8 mouse cellular contexts compared by ENCODE assay signal in the genomic region with DNA sequence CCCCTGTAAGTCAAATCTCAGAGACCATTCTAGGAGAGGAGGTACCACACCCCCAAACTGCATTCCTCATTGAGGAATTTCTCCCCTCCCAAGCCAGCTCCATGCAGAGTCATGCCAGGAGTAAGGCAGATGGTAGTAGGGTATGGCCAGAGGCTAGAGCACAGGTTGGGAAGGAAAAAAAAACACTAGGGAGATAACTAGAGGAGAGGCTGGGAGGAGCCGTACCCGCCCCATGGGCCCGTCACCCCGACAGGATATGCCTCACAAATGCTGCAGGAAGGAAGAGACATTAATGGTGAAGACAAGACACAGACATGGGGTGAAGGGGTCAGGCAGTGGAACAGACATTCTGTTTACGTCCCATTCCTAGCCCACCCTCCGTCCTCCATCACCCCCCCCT. TPM values are rescaled to one million over a fixed set of nuclear protein-coding genes. Genes with fewer than 3 reads are reported as not detected.
DNase-seq lines count a peak whose midpoint lies in the region; ATAC-seq and TF ChIP-seq lines count a peak whose summit lies in the region.

No protein-coding gene starts in this region.

- H3K9me3 ChIP-seq in forebrain, embryonic 15.5 days, result no peaks in the 10 kb centered on the region
- H3K9me3 ChIP-seq in kidney, embryonic 16.5 days (ENCODE audit: low read length), result no peaks in the 10 kb centered on the region

- H3K4me2 ChIP-seq in forebrain, embryonic 15.5 days (replicated peaks), result peak overlapping the region; percentile 72; the same call in 1 of the 2 replicates
- H3K4me2 ChIP-seq in kidney, embryonic 16.5 days (replicated peaks; ENCODE audit: low read depth, low read length), result peak overlapping the region; percentile 64

- peaks cover 36% of the 10 kb centered on the region for H3K36me3 ChIP-seq in spleen, adult 2 months (ENCODE audit: control insufficient read depth, insufficient read depth, low read length)
- H3K36me3 ChIP-seq in forebrain, embryonic 15.5 days, result peaks cover 51% of the 10 kb centered on the region
- peaks cover 46% of the 10 kb centered on the region for H3K36me3 ChIP-seq in kidney, embryonic 16.5 days (ENCODE audit: insufficient read depth, low read length)

- TF ChIP-seq POLR2A in spleen, adult 2 months (IDR thresholded peaks at IDR 0.05; ENCODE audit: low read depth, low read length), result no peak

- H3K9ac ChIP-seq in forebrain, embryonic 15.5 days (replicated peaks), result 0 out of 2 replicates have a peak overlapping the region, but pooled peaks have one; percentile 1
- peak overlapping the region; percentile 88 for H3K9ac ChIP-seq in kidney, embryonic 16.5 days (replicated peaks; ENCODE audit: low read length)

- DNase-seq in spleen, adult 2 months (ENCODE audit: low read depth in 1 of 2, low spot score in 2 of 2), result no peak
- DNase-seq in spleen, postnatal 4 days (ENCODE audit: low spot score in 2 of 2), result no peak
- peak; percentile 62 for DNase-seq in lung, postnatal 25 days (ENCODE audit: low spot score)
- DNase-seq in right cerebral cortex, postnatal 4 days, result no peak
- no peak for DNase-seq in thymus, postnatal 0 days (ENCODE audit: low spot score)
- DNase-seq in urinary bladder, postnatal 10 days (ENCODE audit: low spot score), result no peak

- H3K27ac ChIP-seq in spleen, adult 2 months (ENCODE audit: insufficient read depth, low read length), result peak overlapping the region; percentile 85
- H3K27ac ChIP-seq in forebrain, embryonic 15.5 days (replicated peaks), result peak overlapping the region; percentile 31; the same call in 1 of the 2 replicates
- peak overlapping the region; percentile 98 for H3K27ac ChIP-seq in kidney, embryonic 16.5 days (ENCODE audit: low read length)

- H3K4me3 ChIP-seq in spleen, adult 2 months (ENCODE audit: extremely low read depth, insufficient read depth, insufficient read length), result no peak overlapping the region; the same call in 1 of the 2 replicates
- H3K4me3 ChIP-seq in forebrain, embryonic 15.5 days, result no peak overlapping the region
- H3K4me3 ChIP-seq in kidney, embryonic 16.5 days (ENCODE audit: low read length), result peak overlapping the region; percentile 67

- peaks cover 12% of the 10 kb centered on the region; the same call in 1 of the 2 replicates for H3K4me1 ChIP-seq in spleen, adult 2 months (ENCODE audit: control insufficient read depth, insufficient read depth, insufficient read length)
- H3K4me1 ChIP-seq in forebrain, embryonic 15.5 days, result peaks cover 33% of the 10 kb centered on the region
- H3K4me1 ChIP-seq in kidney, embryonic 16.5 days (ENCODE audit: insufficient read depth, low read length), result peaks cover 39% of the 10 kb centered on the region

- no peaks in the 10 kb centered on the region for H3K27me3 ChIP-seq in spleen, adult 2 months (ENCODE audit: control insufficient read depth, insufficient read depth, low read length)
- no peaks in the 10 kb centered on the region for H3K27me3 ChIP-seq in forebrain, embryonic 15.5 days
- H3K27me3 ChIP-seq in kidney, embryonic 16.5 days (ENCODE audit: insufficient read depth, low read length), result no peaks in the 10 kb centered on the region

- TF ChIP-seq CTCF in spleen, adult 2 months (IDR thresholded peaks at IDR 0.05; ENCODE audit: extremely low read depth, insufficient read depth, insufficient read length, insufficient replicate concordance), result no peak

- WGBS in spleen, adult 2 months, result 59% methylated on average over 6 of the region's 6 CpGs
- WGBS in forebrain, embryonic 15.5 days, result 77% methylated on average over 6 of the region's 6 CpGs
- 43% methylated on average over 6 of the region's 6 CpGs for WGBS in kidney, embryonic 16.5 days

- no peak for ATAC-seq in forebrain, embryonic 15.5 days (replicated peaks)
- no peak for ATAC-seq in kidney, embryonic 16.5 days (ENCODE audit: low FRiP score, low TSS enrichment)

RNA-seq across cellular contexts. Expression of gene Myl6, which starts 2.5 kb away (rescaled TPM):
- polyA plus RNA-seq in spleen, adult 2 months (2012; rRNA removed), result 376 and 451 TPM in 2 replicates
- 682 and 697 TPM in 2 replicates for polyA plus RNA-seq in forebrain, embryonic 15.5 days (2015; fragmentation: Nextera tagmentation; extraction: Ambion mirVana)
- 1,255 and 1,413 TPM in 2 replicates for polyA plus RNA-seq in kidney, embryonic 16.5 days (2015; fragmentation: Nextera tagmentation; extraction: Ambion mirVana)
- 963 and 1,020 TPM in 2 replicates for polyA plus RNA-seq in thymus, postnatal 0 days (2015; fragmentation: Nextera tagmentation; extraction: Ambion mirVana)

RNA-seq across cellular contexts. Expression of gene Myl6b, which starts 7.0 kb away (rescaled TPM):
- 0.67 and 1.1 TPM in 2 replicates for polyA plus RNA-seq in spleen, adult 2 months (2012; rRNA removed)
- polyA plus RNA-seq in forebrain, embryonic 15.5 days (2015; fragmentation: Nextera tagmentation; extraction: Ambion mirVana), result 4.7 and 5.6 TPM in 2 replicates
- 4.2 and 5.7 TPM in 2 replicates for polyA plus RNA-seq in kidney, embryonic 16.5 days (2015; fragmentation: Nextera tagmentation; extraction: Ambion mirVana)
- polyA plus RNA-seq in thymus, postnatal 0 days (2015; fragmentation: Nextera tagmentation; extraction: Ambion mirVana), result 3.8 and 5.2 TPM in 2 replicates

RNA-seq across cellular contexts. Expression of gene Smarcc2, which starts 32.4 kb away (rescaled TPM):
- 67.8 and 84.5 TPM in 2 replicates for polyA plus RNA-seq in spleen, adult 2 months (2012; rRNA removed)
- 201 and 202 TPM in 2 replicates for polyA plus RNA-seq in forebrain, embryonic 15.5 days (2015; fragmentation: Nextera tagmentation; extraction: Ambion mirVana)
- polyA plus RNA-seq in kidney, embryonic 16.5 days (2015; fragmentation: Nextera tagmentation; extraction: Ambion mirVana), result 64.5 and 75.9 TPM in 2 replicates
- polyA plus RNA-seq in thymus, postnatal 0 days (2015; fragmentation: Nextera tagmentation; extraction: Ambion mirVana), result 37.2 and 41.7 TPM in 2 replicates

RNA-seq across cellular contexts. Expression of gene Esyt1, which starts 34.2 kb away (rescaled TPM):
- 121 and 148 TPM in 2 replicates for polyA plus RNA-seq in spleen, adult 2 months (2012; rRNA removed)
- 6.8 and 7.6 TPM in 2 replicates for polyA plus RNA-seq in forebrain, embryonic 15.5 days (2015; fragmentation: Nextera tagmentation; extraction: Ambion mirVana)
- 23.2 and 24.2 TPM in 2 replicates for polyA plus RNA-seq in kidney, embryonic 16.5 days (2015; fragmentation: Nextera tagmentation; extraction: Ambion mirVana)
- 43.2 and 44.6 TPM in 2 replicates for polyA plus RNA-seq in thymus, postnatal 0 days (2015; fragmentation: Nextera tagmentation; extraction: Ambion mirVana)

RNA-seq across cellular contexts. Expression of gene Zc3h10, which starts 56.1 kb away (rescaled TPM):
- polyA plus RNA-seq in spleen, adult 2 months (2012; rRNA removed), result 17.4 and 19.9 TPM in 2 replicates
- 22.8 and 24.5 TPM in 2 replicates for polyA plus RNA-seq in forebrain, embryonic 15.5 days (2015; fragmentation: Nextera tagmentation; extraction: Ambion mirVana)
- polyA plus RNA-seq in kidney, embryonic 16.5 days (2015; fragmentation: Nextera tagmentation; extraction: Ambion mirVana), result 16.2 and 16.6 TPM in 2 replicates
- polyA plus RNA-seq in thymus, postnatal 0 days (2015; fragmentation: Nextera tagmentation; extraction: Ambion mirVana), result 17.8 and 18.8 TPM in 2 replicates

Comparison
In these comparisons a context has a peak if more than half of its experiments do, and no peak if none do; other contexts are left out.
1. H3K27ac ChIP-seq: peak in every context shown above with its lines; median percentile 98 in kidney, embryonic 16.5 days; 85 in spleen, adult 2 months; 31 in forebrain, embryonic 15.5 days.